Mouse (Mus musculus): ENCODE results near the gene Ugp2.

The Ugp2 gene

DNA sequence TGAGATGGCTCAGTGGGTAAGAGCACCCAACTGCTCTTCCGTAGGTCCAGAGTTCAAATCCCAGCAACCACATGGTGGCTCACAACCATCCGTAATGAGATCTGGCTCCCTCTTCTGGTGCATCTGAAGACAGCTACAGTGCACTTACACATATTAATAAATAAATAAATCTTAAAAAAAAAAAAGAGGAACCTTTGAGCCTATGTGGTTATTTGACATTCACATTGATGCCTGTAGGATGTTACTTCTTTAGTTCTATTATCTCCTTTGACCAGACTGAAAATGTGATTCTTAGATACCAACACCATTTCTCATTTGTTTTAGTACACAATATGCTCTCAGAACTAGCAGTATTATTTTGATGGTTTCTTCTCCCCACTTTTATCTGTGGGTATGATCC is 82.8 kb downstream of the Ugp2 start:
- POLR2A ChIA-PET: interaction anchor here in 1 of 4 experiments (0.6 kb wide), 1 partner anchor 56 kb away, joined by 3 read pairs; no protein-coding TSS in a partner anchor
- CTCF ChIA-PET: interaction anchor here (0.6 to 1.0 kb wide), 5 partner anchors 55 to 494 kb away, joined by 3 to 4 read pairs (median 3); no protein-coding TSS in a partner anchor

DNA sequence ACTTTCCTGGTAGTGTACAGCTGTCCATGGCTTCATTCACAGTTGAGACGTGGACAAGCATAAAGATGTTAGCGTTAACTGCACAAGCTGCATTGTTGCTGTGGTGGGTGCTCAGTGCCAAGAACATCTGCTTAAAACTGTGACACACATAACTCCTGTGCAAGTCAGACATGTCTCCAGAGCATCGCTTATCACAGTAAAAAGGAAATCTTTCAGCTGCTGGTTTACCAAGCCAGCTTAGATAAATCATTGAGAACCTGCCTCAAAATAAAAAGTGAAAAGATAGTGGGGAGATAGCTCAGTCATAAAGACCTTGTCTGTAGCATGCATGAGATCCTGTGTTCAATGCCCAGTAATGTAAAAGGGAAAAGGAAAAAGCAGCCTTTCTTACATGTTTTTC is 84.6 kb downstream of the Ugp2 start:
- POLR2A ChIA-PET: interaction anchor here in 1 of 4 experiments (1.8 kb wide), 1 partner anchor 9 kb away, joined by 4 read pairs; no protein-coding TSS in a partner anchor

DNA sequence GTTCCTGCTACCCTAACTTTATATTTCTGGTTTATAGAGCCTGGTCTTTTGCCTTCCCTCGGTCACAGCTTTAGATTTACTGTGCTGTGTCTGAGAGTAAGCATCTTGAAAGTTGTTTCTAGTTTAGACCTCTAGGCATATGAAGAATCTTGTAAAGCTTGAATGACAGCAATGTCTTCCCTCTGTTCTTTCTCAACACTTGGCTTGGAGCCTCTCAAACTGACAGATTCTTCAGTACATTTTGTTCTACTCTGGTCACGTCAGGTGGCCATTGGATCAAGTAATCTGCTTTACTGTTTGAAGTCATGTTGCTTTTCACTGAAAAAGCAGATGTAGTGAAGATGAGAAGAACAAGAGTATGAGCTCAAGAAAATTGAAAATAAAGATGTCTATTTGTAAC is 94.8 kb downstream of the Ugp2 start:
- CTCF ChIA-PET: interaction anchor here in 1 of 4 experiments (0.7 kb wide), 1 partner anchor 58 kb away, joined by 9 read pairs; no protein-coding TSS in a partner anchor
- POLR2A ChIA-PET: interaction anchor here in 1 of 4 experiments (0.7 kb wide), 1 partner anchor 13 kb away, joined by 7 read pairs; no protein-coding TSS in a partner anchor

More for the DNA sequence above, 84.6 kb downstream of the Ugp2 start:
- CTCF ChIA-PET: no interaction called here
